Mouse (Mus musculus) neural tube, embryonic 14.5 days (tissue): ENCODE results near the gene Nhs. TPM values are rescaled to one million over a fixed set of nuclear protein-coding genes. Genes with fewer than 3 reads are reported as not detected.

ENCODE experiments used
- ATAC-seq: fragments of 200-750 bp; cut with Nextera tagmentation; 2 replicates; pipeline ENCODE4 v1.8.0; 2017; ENCODE audit warnings: low read depth, mild to moderate bottlenecking, moderate TSS enrichment, moderate library complexity
- H3K27ac ChIP-seq: fragments of 300-500 bp; sonication (generic); 2 replicates; pipeline ENCODE4 v1.5.1; 2014; ENCODE audit warnings: low read depth, mild to moderate bottlenecking, control low read depth, low read length, moderate library complexity, mixed read lengths
- H3K27me3 ChIP-seq: fragments of 300-500 bp; sonication (generic); 2 replicates; pipeline ENCODE4 v1.6.1; 2014; ENCODE audit warnings: low read length; ENCODE audit not compliant: control insufficient read depth, insufficient read depth
- H3K36me3 ChIP-seq: fragments of 300-500 bp; sonication (generic); 2 replicates; pipeline ENCODE4 v1.6.1; 2014; ENCODE audit warnings: low read length, mixed read lengths; ENCODE audit not compliant: control insufficient read depth, insufficient read depth
- H3K4me1 ChIP-seq: fragments of 300-500 bp; sonication (generic); 2 replicates; pipeline ENCODE4 v1.6.1; 2014; ENCODE audit warnings: low read length; ENCODE audit not compliant: control insufficient read depth, insufficient read depth
- H3K4me2 ChIP-seq: fragments of 300-500 bp; sonication (generic); 2 replicates; pipeline ENCODE4 v1.6.1; 2014; ENCODE audit warnings: mild to moderate bottlenecking, low read depth, low read length, control low read depth
- H3K4me3 ChIP-seq: fragments of 300-500 bp; sonication (generic); 2 replicates; pipeline ENCODE4 v1.5.1; 2014; ENCODE audit warnings: low read depth, low read length, control low read depth, mixed read lengths
- H3K9ac ChIP-seq: fragments of 300-500 bp; sonication (generic); replicated peaks from 2 replicates; pipeline ENCODE4 v1.6.1; 2014; ENCODE audit warnings: low read depth, mild to moderate bottlenecking, control low read depth, low read length, mixed read lengths
- H3K9me3 ChIP-seq: fragments of 300-500 bp; sonication (generic); 2 replicates; pipeline ENCODE4 v1.6.1; 2016; ENCODE audit warnings: low read length; ENCODE audit not compliant: control insufficient read depth
- WGBS: fragments of 180-500 bp; shearing (Covaris S2); extraction: QIAGEN DNeasy Blood & Tissue Kit; methylation state at CpG from one replicate; pipeline ENCODE4 v1.1.7; 2014; 5-methylcytosine and 5-hydroxymethylcytosine counted together
- polyA plus RNA-seq: library from polyadenylated mRNA; unstranded; fragments of >200 nt; fragmentation: Nextera tagmentation; extraction: Ambion mirVana; gene quantifications from 2 replicates; pipeline ENCODE4 v1.2.1, GENCODE M21; 2014

The Nhs gene
- 3.9 and 5.1 TPM in 2 replicates for polyA plus RNA-seq

DNA sequence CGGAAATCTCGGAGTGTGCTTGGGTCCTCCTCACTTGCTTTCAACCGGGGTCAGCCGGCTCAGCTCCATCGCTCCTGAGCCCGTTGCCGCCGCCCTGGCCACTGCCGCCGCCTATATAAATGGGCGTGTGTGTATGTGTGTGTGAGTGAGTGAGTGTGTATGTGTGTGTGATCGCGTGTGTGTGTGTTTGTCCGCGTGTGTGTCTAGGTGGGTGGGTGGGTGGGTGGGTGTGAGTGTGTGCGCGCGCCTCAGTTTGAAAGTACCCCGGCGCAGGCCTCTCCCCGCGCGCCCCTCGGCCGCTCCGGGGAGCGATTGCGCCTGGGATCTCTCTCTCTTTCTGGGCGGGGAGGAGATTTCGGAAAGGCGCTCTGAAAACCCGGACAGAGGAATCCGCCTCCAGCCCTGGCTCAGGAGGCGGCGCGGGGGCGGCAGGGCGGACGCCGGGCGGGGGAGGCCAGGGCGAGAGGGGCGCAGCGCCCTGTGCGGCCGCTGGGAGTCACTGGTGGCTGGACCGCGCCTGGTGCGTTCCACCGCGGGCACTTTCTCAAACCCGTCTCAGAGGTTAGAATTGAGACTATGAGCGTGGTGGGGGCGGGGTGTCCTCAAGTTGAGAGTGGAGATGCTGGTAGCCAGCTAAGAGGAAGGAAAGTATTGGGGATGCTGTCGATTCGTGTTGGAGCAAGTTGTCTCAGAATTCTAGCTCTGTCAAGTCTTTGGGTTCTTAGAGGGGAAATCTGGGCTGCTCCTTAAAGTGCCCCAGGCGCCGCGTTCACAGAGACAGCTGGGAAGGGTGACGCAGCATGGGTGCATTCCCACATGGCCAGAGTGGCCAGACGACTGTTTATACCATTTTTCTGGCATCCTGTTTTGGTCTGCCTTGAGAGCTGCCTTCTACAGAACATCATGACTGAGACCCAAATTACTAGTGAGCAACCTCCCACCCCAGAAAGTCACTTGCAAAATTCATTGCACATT lies at the start of gene Nhs:
Gene Nhs, minus strand, starts transcription at position 94 of the 975 bp plus-strand sequence.
- 19% methylated on average over 43 of the region's 61 CpGs for WGBS
- Histone ChIP-seq H3K4me1 (no peaks in the 10 kb centered on the region), H3K9me3 (no peaks in the 10 kb centered on the region), H3K4me2 (peak within 1 kb of the TSS; percentile 60), H3K27ac (peak within 1 kb of the TSS; percentile 53), H3K9ac (peak within 1 kb of the TSS; percentile 72), H3K4me3 (peak within 1 kb of the TSS; percentile 51), H3K27me3 (peaks cover 8% of the 10 kb centered on the region; the same call in 1 of the 2 replicates), H3K36me3 (no peaks in the 10 kb centered on the region)
- ATAC-seq, result peak; percentile 89

DNA sequence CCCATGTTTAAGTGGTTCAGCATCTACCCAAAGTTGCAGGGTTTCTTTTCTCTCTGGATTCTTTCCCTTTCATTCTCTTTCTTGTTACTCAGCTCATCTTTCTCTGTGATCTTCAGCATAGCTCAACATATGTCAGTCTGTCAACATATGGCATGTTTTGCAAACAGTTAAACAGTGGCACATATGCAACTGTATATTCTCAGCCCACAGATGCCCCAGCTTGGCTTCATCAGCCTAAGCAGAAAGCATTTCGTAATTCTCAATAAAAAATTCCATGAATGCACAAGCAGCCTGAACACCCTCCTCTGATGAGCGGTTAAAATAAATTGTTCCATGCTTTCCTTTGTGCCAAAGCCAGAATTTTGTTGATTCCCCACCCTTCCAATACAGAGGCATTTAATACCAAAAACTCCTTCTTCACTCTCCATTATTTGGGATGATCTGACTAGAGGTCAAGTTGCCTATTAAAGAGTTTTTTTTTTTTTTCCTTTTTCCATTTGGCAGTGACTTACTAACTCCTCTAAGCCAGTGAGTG lies 46.9 kb upstream of the Nhs start:
- no peaks in the 10 kb centered on the region for H3K36me3 ChIP-seq
- no peak overlapping the region for H3K4me3 ChIP-seq
- no peak overlapping the region for H3K4me2 ChIP-seq
- H3K27me3 ChIP-seq, result no peaks in the 10 kb centered on the region
- H3K27ac ChIP-seq, result no peak overlapping the region
- no peaks in the 10 kb centered on the region for H3K4me1 ChIP-seq
- no peak for ATAC-seq
- WGBS, result 77% methylated on average over 2 of the region's 2 CpGs
- H3K9ac ChIP-seq, result no peak overlapping the region
- no peaks in the 10 kb centered on the region for H3K9me3 ChIP-seq

DNA sequence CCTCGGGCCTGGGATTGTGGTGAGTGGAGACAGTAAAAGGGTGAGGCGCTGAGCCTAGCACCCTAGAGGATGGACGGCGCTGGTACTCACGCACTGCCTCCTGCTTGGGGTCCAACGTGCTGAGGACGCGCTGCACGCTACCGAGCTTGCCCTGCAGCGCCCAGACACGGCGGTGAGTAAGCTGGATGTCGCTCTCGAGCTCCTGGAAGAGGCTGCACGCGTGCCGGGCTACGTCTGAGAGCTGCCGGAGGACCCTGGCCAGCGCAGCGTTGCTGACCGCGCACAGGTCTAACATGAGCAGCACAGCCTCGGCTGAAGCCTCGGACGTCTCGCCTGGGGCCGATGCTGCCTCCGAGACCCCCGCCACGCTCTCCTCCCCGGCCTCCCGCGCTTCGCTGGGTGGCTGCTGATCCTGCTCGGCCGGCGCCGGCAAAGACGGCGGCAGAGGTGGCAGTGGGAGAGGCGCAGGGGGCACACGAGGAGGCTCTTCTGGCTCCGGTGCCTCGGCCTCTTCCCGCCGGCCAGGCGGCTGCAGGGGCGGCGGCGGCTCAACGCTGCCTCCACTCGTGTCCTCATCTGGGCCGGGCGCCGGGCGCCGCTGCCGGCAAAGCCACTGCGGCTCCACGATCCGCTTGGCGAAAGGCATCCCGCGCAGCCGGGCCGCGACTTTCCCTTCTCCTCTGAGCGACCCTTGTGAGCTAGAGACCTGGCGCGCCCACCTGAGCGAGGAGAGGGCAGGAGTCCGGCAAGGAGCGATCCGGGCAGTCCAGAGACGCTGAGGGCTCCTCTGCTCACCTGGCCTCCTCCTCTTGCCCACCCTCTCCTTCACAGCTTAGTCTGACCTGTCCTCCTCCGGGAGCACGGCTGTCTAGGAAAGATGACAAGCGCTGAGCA lies 540 bp downstream of the Nhs start:
- WGBS, result 12% methylated on average over 55 of the region's 80 CpGs
- ATAC-seq, result peak; percentile 69
- H3K9ac ChIP-seq, result peak overlapping the region; percentile 72
- H3K9me3 ChIP-seq, result no peaks in the 10 kb centered on the region
- no peaks in the 10 kb centered on the region for H3K36me3 ChIP-seq
- H3K27me3 ChIP-seq, result peaks cover 8% of the 10 kb centered on the region; the same call in 1 of the 2 replicates
- peak overlapping the region; percentile 60 for H3K4me2 ChIP-seq
- H3K4me3 ChIP-seq, result peak overlapping the region; percentile 51
- H3K4me1 ChIP-seq, result no peaks in the 10 kb centered on the region
- H3K27ac ChIP-seq, result peak overlapping the region; percentile 53

DNA sequence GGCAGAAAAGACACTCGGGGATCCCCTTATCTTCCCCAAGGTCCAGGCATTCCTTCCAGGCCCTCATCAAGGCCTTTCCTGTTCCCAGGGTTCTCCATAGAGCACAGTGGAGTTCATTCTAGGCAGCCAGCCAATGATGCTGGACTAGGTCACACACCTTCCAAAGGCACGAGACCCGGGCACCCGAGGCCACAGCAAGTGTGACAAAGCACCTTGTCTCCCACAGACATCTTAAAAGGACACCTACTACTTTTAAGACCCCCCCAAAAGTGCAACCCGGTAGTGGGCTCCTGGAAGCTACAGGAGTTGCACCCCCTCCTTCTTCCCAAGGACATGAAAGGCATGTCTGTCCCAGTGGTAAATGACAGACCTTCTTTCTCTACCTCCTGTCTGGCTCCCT lies 1.4 kb downstream of the Nhs start:
- Histone ChIP-seq H3K27ac (no peak overlapping the region), H3K36me3 (no peaks in the 10 kb centered on the region), H3K4me3 (peak overlapping the region; percentile 51), H3K9me3 (no peaks in the 10 kb centered on the region), H3K27me3 (peaks cover 8% of the 10 kb centered on the region; the same call in 1 of the 2 replicates), H3K4me1 (no peaks in the 10 kb centered on the region), H3K9ac (peak overlapping the region; percentile 72), H3K4me2 (peak overlapping the region; percentile 60)
- WGBS, result 44% methylated on average over 5 of the region's 5 CpGs
- ATAC-seq, result no peak

DNA sequence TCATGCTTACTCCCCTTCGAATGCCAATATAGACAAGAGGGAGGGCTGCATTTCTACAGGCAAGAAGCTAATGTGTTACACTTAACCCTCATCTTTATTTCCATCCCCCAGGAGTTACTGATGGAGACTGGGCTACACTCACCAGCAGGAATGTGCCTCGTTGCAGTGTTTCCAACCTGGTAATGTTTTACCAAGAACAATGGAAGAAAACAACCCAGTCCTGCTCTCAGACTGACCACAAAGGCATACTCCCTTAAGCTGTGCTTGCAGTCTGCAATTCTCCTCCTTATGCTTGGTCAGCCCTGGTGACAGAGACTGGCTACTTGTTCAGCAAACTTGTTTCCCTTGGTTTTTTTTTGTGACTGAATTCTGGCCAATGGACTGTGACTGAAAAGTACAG lies 21.7 kb downstream of the Nhs start:
- no peaks in the 10 kb centered on the region for H3K9me3 ChIP-seq
- no peaks in the 10 kb centered on the region for H3K27me3 ChIP-seq
- ATAC-seq, result no peak
- H3K4me3 ChIP-seq, result no peak overlapping the region
- 40% methylated on average over 2 of the region's 2 CpGs for WGBS
- no peaks in the 10 kb centered on the region for H3K36me3 ChIP-seq
- no peaks in the 10 kb centered on the region for H3K4me1 ChIP-seq
- no peak overlapping the region for H3K9ac ChIP-seq
- H3K4me2 ChIP-seq, result no peak overlapping the region
- H3K27ac ChIP-seq, result no peak overlapping the region

DNA sequence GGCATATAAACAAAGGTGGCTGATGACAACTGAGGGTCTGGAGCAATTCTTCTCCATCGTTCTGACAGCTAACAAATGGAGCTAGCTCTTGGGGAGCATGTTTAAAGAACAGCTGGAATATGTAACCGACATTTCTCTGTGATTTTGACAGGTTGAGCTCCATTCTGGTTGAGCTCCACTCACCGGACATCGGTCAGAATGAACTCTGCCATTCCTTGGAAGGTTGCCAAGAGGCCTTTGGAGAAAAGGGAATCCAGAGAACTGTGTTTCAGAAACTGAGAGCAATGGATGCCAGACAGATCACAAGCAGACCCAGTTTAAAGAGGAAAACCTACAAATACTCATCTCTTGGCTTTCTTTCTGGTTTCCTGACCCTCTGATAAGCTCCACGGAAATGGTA lies 46.3 kb downstream of the Nhs start:
- no peak for ATAC-seq
- WGBS, result 67% methylated on average over 5 of the region's 5 CpGs
- H3K4me3 ChIP-seq, result no peak overlapping the region
- H3K4me1 ChIP-seq, result no peaks in the 10 kb centered on the region
- no peaks in the 10 kb centered on the region for H3K36me3 ChIP-seq
- no peaks in the 10 kb centered on the region for H3K9me3 ChIP-seq
- H3K4me2 ChIP-seq, result no peak overlapping the region
- no peak overlapping the region for H3K27ac ChIP-seq
- no peak overlapping the region for H3K9ac ChIP-seq
- H3K27me3 ChIP-seq, result no peaks in the 10 kb centered on the region; the same call in 1 of the 2 replicates

DNA sequence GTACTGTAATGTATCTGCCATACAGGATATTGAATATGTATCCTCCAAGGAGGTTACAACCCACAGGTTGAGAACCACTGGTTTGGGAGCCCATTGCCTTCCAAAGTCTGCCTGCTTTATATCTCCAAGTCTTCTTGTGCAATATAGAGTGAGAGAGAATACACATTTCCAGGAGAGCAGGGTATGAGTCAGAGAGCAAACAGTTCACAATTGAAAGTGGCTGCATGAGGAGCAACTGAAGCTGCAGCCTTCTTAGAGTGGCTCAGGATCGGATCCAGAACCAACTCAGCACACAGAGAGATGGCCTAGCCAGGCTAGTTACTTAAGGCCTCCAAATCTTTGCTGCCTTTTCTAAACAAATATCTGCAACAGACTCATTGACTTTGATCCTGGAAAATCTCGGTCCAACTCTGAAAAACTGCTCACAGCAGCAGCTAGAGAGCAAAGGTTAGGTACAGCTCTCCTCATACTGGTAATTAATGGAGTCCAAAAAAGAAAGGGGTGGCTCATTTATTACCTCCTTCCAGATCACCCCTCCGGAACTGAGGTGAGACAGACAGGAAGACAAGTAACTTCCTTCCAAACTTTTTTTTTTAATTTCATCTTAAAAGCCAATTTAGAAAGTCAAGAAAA lies 56.6 kb downstream of the Nhs start:
- Histone ChIP-seq H3K27me3 (no peaks in the 10 kb centered on the region), H3K36me3 (no peaks in the 10 kb centered on the region), H3K4me1 (no peaks in the 10 kb centered on the region), H3K9me3 (no peaks in the 10 kb centered on the region), H3K4me3 (no peak overlapping the region), H3K27ac (no peak overlapping the region), H3K4me2 (no peak overlapping the region), H3K9ac (no peak overlapping the region)
- no peak for ATAC-seq
- WGBS, result 85% methylated on average over 3 of the region's 3 CpGs

DNA sequence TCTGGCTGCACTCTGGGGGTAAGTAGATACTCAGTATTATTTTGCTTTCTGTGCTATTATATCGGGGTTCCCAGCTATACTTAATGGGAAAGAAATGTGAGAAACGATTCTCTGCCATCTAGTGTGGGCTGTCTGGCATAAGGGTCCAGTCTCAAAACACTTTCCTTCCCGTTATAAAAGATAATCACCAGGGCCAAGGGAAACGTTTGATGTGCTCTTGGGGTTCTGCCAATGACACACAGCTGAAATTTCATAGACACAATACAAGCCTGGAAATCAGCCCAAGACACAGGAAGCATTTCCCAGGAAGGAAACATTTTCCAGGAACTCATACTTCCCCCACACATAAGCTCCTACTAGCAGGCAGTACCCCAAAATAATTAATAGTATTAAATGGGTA lies 61.2 kb downstream of the Nhs start:
- Histone ChIP-seq H3K27ac (no peak overlapping the region), H3K36me3 (no peaks in the 10 kb centered on the region), H3K27me3 (no peaks in the 10 kb centered on the region), H3K4me2 (no peak overlapping the region), H3K4me1 (no peaks in the 10 kb centered on the region), H3K9me3 (no peaks in the 10 kb centered on the region), H3K9ac (no peak overlapping the region), H3K4me3 (no peak overlapping the region)
- 55% methylated on average over 4 of the region's 4 CpGs for WGBS
- no peak for ATAC-seq
